25 mouse cellular contexts compared by ENCODE assay signal in the genomic region with DNA sequence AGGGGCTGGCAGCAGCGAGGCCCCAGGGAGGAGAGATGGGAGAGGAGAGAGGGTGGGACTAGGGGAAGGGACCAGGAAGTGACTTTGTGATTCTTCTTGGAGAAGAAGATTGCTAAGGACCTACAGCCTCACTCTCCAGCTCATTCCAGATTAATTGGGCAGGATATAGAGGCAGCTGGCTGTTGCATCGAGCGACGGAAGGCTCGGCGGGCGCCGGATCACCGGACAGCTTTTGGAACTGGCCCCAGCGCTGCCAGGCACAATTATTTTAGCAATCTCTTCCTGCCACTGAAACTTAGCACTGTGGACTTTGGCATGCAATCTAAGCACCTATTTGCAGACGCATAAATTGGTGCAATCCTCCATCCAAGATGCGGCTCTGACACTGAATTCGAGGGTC.
DNase-seq lines count a peak whose midpoint lies in the region; ATAC-seq and TF ChIP-seq lines count a peak whose summit lies in the region.
"Had no signal": no experiment of that assay in that cellular context is flagged by ENCODE, and none has a peak within 500 bp of the region (broad histone marks: within the 10 kb centered on the region; RNA-seq: fewer than 3 reads in every experiment).

No protein-coding gene starts in this region.

- no peak overlapping the region for H3K4me3 ChIP-seq in embryonic facial prominence, embryonic 12.5 days
- no peak overlapping the region for H3K4me3 ChIP-seq in embryonic facial prominence, embryonic 10.5 days
- H3K4me3 ChIP-seq in hindbrain, postnatal 0 days (ENCODE audit: low read length), result no peak overlapping the region
- H3K4me3 ChIP-seq in hindbrain, embryonic 14.5 days (replicated peaks; ENCODE audit: low read length), result no peak overlapping the region
- peak overlapping the region; percentile 19 for H3K4me3 ChIP-seq in forebrain, embryonic 16.5 days (replicated peaks; ENCODE audit: low read length)
- H3K4me3 ChIP-seq in heart, embryonic 11.5 days (ENCODE audit: low read depth, low read length), result no peak overlapping the region
- H3K4me3 ChIP-seq: heart, embryonic 15.5 days; kidney, embryonic 15.5 days; limb, embryonic 10.5 days; limb, embryonic 15.5 days; liver, embryonic 15.5 days; neural tube, embryonic 12.5 days had no signal

- no peak overlapping the region for H3K4me2 ChIP-seq in embryonic facial prominence, embryonic 12.5 days (replicated peaks)
- H3K4me2 ChIP-seq in hindbrain, postnatal 0 days (ENCODE audit: low read depth, low read length), result no peak overlapping the region
- H3K4me2 ChIP-seq in hindbrain, embryonic 14.5 days (replicated peaks), result no peak overlapping the region
- peak overlapping the region; percentile 35 for H3K4me2 ChIP-seq in forebrain, embryonic 16.5 days (ENCODE audit: low read length)
- no peak overlapping the region for H3K4me2 ChIP-seq in heart, embryonic 11.5 days
- H3K4me2 ChIP-seq: heart, embryonic 15.5 days; kidney, embryonic 15.5 days; limb, embryonic 15.5 days; liver, embryonic 15.5 days; lung, embryonic 14.5 days; neural tube, embryonic 12.5 days had no signal

- no peaks in the 10 kb centered on the region for H3K27me3 ChIP-seq in embryonic facial prominence, embryonic 12.5 days
- H3K27me3 ChIP-seq in embryonic facial prominence, embryonic 10.5 days (replicated peaks; ENCODE audit: low read depth, poor library complexity, severe bottlenecking), result peaks cover 32% of the 10 kb centered on the region
- H3K27me3 ChIP-seq in hindbrain, postnatal 0 days (ENCODE audit: insufficient read depth, low read length), result peaks cover 7% of the 10 kb centered on the region; the same call in 1 of the 2 replicates
- peaks cover 2% of the 10 kb centered on the region; the same call in 1 of the 2 replicates for H3K27me3 ChIP-seq in hindbrain, embryonic 14.5 days (ENCODE audit: control insufficient read depth, insufficient read depth, low read length)
- H3K27me3 ChIP-seq in forebrain, embryonic 16.5 days (replicated peaks; ENCODE audit: control insufficient read depth, insufficient read depth, low read length), result no peaks in the 10 kb centered on the region
- peaks cover 12% of the 10 kb centered on the region; the same call in 1 of the 2 replicates for H3K27me3 ChIP-seq in heart, embryonic 11.5 days (ENCODE audit: control insufficient read depth, insufficient read depth, low read length)
- H3K27me3 ChIP-seq: liver, embryonic 15.5 days; neural tube, embryonic 12.5 days had no signal

- WGBS in embryonic facial prominence, embryonic 12.5 days, result 70% methylated on average over 12 of the region's 13 CpGs
- WGBS in embryonic facial prominence, embryonic 10.5 days, result 79% methylated on average over 13 of the region's 13 CpGs
- 42% methylated on average over 13 of the region's 13 CpGs for WGBS in hindbrain, postnatal 0 days
- 76% methylated on average over 13 of the region's 13 CpGs for WGBS in hindbrain, embryonic 14.5 days
- WGBS in forebrain, embryonic 16.5 days, result 49% methylated on average over 13 of the region's 13 CpGs
- WGBS in heart, embryonic 11.5 days (ENCODE audit: insufficient replicate concordance), result 83% methylated on average over 13 of the region's 13 CpGs

- no peak for DNase-seq in embryonic facial prominence, embryonic 10.5 days (ENCODE audit: low spot score)
- peak; percentile 45 for DNase-seq in hindbrain, postnatal 0 days (ENCODE audit: low spot score)
- DNase-seq in hindbrain, embryonic 14.5 days (ENCODE audit: low spot score), result no peak
- DNase-seq in fibroblast of lung, adult 2 months (ENCODE audit: low read depth), result peak; percentile 34
- no peak for DNase-seq in left cerebral cortex, adult 18-20 months (ENCODE audit: low spot score in 2 of 2)
- DNase-seq: adrenal gland, adult 8-10 months; cerebellum, adult 8-10 months; cerebellum, postnatal 25 days; heart, postnatal 36 days; lung, embryonic 14.5 days; lung, postnatal 14 days; thymus, adult 2 months; thymus, postnatal 36 days had no signal

- H3K4me1 ChIP-seq in embryonic facial prominence, embryonic 12.5 days, result no peaks in the 10 kb centered on the region
- peaks cover 26% of the 10 kb centered on the region for H3K4me1 ChIP-seq in embryonic facial prominence, embryonic 10.5 days
- no peaks in the 10 kb centered on the region for H3K4me1 ChIP-seq in hindbrain, postnatal 0 days (ENCODE audit: insufficient read depth, low read length)
- H3K4me1 ChIP-seq in hindbrain, embryonic 14.5 days (replicated peaks; ENCODE audit: control insufficient read depth, insufficient read depth, low read length), result 0 out of 2 replicates have a peak, but pooled peaks cover 6% of the 10 kb centered on the region
- peaks cover 24% of the 10 kb centered on the region for H3K4me1 ChIP-seq in forebrain, embryonic 16.5 days (replicated peaks; ENCODE audit: control insufficient read depth, insufficient read depth, low read length)
- H3K4me1 ChIP-seq in heart, embryonic 11.5 days (ENCODE audit: control insufficient read depth, insufficient read depth, low read length), result no peaks in the 10 kb centered on the region
- H3K4me1 ChIP-seq: liver, embryonic 15.5 days had no signal

- ATAC-seq in embryonic facial prominence, embryonic 12.5 days (ENCODE audit: insufficient number of reproducible peaks, insufficient read depth, low FRiP score, low TSS enrichment), result no peak
- no peak for ATAC-seq in hindbrain, postnatal 0 days
- ATAC-seq in hindbrain, embryonic 14.5 days (ENCODE audit: low FRiP score), result no peak
- peak; percentile 9 for ATAC-seq in forebrain, embryonic 16.5 days
- no peak for ATAC-seq in heart, embryonic 11.5 days (replicated peaks; ENCODE audit: insufficient number of reproducible peaks, low FRiP score, low TSS enrichment)
- ATAC-seq: inflammation-experienced regulatory T-cells, adult 6 months; midbrain, embryonic 16.5 days had no signal

- no peak for TF ChIP-seq CTCF in hindbrain, postnatal 0 days (IDR thresholded peaks at IDR 0.05; ENCODE audit: low read depth)

- H3K9me3 ChIP-seq in embryonic facial prominence, embryonic 12.5 days, result peaks cover 9% of the 10 kb centered on the region
- peaks cover 12% of the 10 kb centered on the region; the same call in 1 of the 2 replicates for H3K9me3 ChIP-seq in embryonic facial prominence, embryonic 10.5 days
- H3K9me3 ChIP-seq in hindbrain, postnatal 0 days (ENCODE audit: low read length), result peaks cover 6% of the 10 kb centered on the region; the same call in 1 of the 2 replicates
- H3K9me3 ChIP-seq in hindbrain, embryonic 14.5 days (ENCODE audit: control insufficient read depth, low read length), result peaks cover 12% of the 10 kb centered on the region; the same call in 1 of the 2 replicates
- H3K9me3 ChIP-seq in forebrain, embryonic 16.5 days (ENCODE audit: control insufficient read depth, low read length), result no peaks in the 10 kb centered on the region; the same call in 1 of the 2 replicates
- peaks cover 9% of the 10 kb centered on the region for H3K9me3 ChIP-seq in heart, embryonic 11.5 days (replicated peaks; ENCODE audit: control insufficient read depth, low read length)
- H3K9me3 ChIP-seq: heart, embryonic 15.5 days; kidney, embryonic 15.5 days; limb, embryonic 15.5 days; liver, embryonic 15.5 days had no signal

- no peaks in the 10 kb centered on the region for H3K36me3 ChIP-seq in embryonic facial prominence, embryonic 12.5 days
- H3K36me3 ChIP-seq in embryonic facial prominence, embryonic 10.5 days (replicated peaks), result no peaks in the 10 kb centered on the region
- H3K36me3 ChIP-seq in hindbrain, postnatal 0 days (ENCODE audit: insufficient read depth, low read length), result no peaks in the 10 kb centered on the region
- H3K36me3 ChIP-seq in hindbrain, embryonic 14.5 days (replicated peaks; ENCODE audit: control insufficient read depth, insufficient read depth), result no peaks in the 10 kb centered on the region
- H3K36me3 ChIP-seq in forebrain, embryonic 16.5 days (ENCODE audit: control insufficient read depth, insufficient read depth), result no peaks in the 10 kb centered on the region
- no peaks in the 10 kb centered on the region for H3K36me3 ChIP-seq in heart, embryonic 11.5 days (ENCODE audit: control insufficient read depth, insufficient read depth, low read length)
- H3K36me3 ChIP-seq: G1E; heart, embryonic 15.5 days; kidney, embryonic 15.5 days; limb, embryonic 10.5 days; limb, embryonic 15.5 days; liver, embryonic 15.5 days; neural tube, embryonic 12.5 days had no signal

- 0 out of 2 replicates have a peak overlapping the region, but pooled peaks have one; percentile 36 for H3K27ac ChIP-seq in embryonic facial prominence, embryonic 12.5 days
- no peak overlapping the region for H3K27ac ChIP-seq in embryonic facial prominence, embryonic 10.5 days (replicated peaks)
- no peak overlapping the region for H3K27ac ChIP-seq in hindbrain, postnatal 0 days
- no peak overlapping the region for H3K27ac ChIP-seq in hindbrain, embryonic 14.5 days
- peak overlapping the region; percentile 91 for H3K27ac ChIP-seq in forebrain, embryonic 16.5 days (ENCODE audit: low read length)
- no peak overlapping the region for H3K27ac ChIP-seq in heart, embryonic 11.5 days (ENCODE audit: low read depth, low read length)
- H3K27ac ChIP-seq: heart, embryonic 15.5 days; kidney, embryonic 15.5 days; limb, embryonic 10.5 days; limb, embryonic 15.5 days; liver, embryonic 15.5 days; neural tube, embryonic 12.5 days had no signal

- no peak overlapping the region for H3K9ac ChIP-seq in embryonic facial prominence, embryonic 12.5 days
- no peak overlapping the region for H3K9ac ChIP-seq in hindbrain, postnatal 0 days (replicated peaks; ENCODE audit: low read length)
- H3K9ac ChIP-seq in hindbrain, embryonic 14.5 days, result no peak overlapping the region
- H3K9ac ChIP-seq in forebrain, embryonic 16.5 days (replicated peaks; ENCODE audit: low read depth, low read length), result peak overlapping the region; percentile 32
- no peak overlapping the region for H3K9ac ChIP-seq in heart, embryonic 11.5 days (ENCODE audit: low read depth, low read length)
- H3K9ac ChIP-seq: heart, embryonic 15.5 days; kidney, embryonic 15.5 days; limb, embryonic 15.5 days; liver, embryonic 15.5 days; lung, embryonic 14.5 days; neural tube, embryonic 12.5 days had no signal

Comparison
In these comparisons a context has a peak if more than half of its experiments do, and no peak if none do; other contexts are left out.
1. H3K27ac ChIP-seq: peak in embryonic facial prominence, embryonic 12.5 days (single experiment) and forebrain, embryonic 16.5 days (single experiment); none in embryonic facial prominence, embryonic 10.5 days (single experiment), hindbrain, postnatal 0 days (single experiment), hindbrain, embryonic 14.5 days (single experiment) and heart, embryonic 11.5 days (single experiment).
2. DNase-seq: peak in hindbrain, postnatal 0 days (single experiment) and fibroblast of lung, adult 2 months (single experiment); none in embryonic facial prominence, embryonic 10.5 days (single experiment), hindbrain, embryonic 14.5 days (single experiment) and left cerebral cortex, adult 18-20 months (0 of 2).